Mouse (Mus musculus) lung, adult 2 months (tissue): Measurements from ENCODE around the gene Cnpy1.

Experiments used
- CTCF ChIP-seq: fragments of 200-500 bp; IDR thresholded peaks from 2 replicates; pipeline ENCODE4 v1.5.1; 2011; ENCODE audit warnings: mild to moderate bottlenecking, low read length, control low read depth; ENCODE audit not compliant: insufficient read depth
- POLR2A ChIP-seq: fragments of 200-500 bp; IDR thresholded peaks from 2 replicates; pipeline ENCODE4 v1.6.1; 2011; ENCODE audit warnings: low read depth, mild to moderate bottlenecking, control low read depth, low read length, borderline replicate concordance; ENCODE audit errors: extremely low read depth

DNA sequence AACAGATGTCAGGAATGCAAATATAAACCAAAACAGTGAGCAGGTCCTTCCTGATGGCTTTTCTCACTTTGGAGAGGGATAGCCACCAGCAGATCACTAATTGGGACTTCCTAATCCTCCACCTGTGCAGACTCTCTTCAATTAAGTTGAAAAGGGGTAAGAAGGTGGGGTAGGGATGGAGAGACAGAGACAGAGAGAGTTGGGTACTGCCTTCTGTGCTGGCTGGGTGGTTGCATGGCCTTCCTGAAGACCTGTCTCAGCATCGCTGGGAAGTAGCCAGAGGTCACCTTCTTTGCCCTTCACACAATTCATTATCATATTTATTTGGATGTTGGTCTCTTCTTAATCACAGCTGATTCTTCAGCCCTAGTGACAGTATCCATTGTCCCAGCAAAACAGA lies 26.0 kb downstream of the Cnpy1 start:
- TF ChIP-seq CTCF: no peak
- TF ChIP-seq POLR2A: no peak
